In the genomic region with DNA sequence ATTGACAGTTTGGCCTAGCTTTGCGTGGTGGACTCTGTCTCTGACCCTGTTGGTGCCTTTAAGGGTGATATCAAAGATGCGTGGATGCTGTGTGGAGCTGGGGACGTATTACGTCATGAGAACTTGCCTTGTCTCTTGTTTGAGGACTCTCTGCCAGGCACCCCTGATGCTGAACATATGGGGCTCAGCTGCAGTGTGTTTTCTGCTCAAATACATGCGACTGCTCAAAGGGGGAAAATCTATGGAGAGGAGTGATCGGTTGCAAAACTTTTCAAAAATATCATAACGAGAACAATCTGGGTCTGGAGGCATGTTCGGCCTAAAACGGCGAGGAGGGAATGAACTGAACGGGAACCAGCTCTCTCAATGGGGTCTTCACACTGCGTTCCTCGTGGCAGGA, we compare ENCODE assay signal across 31 mouse cellular contexts.
DNase-seq lines count a peak whose midpoint lies in the region; ATAC-seq lines count a peak whose summit lies in the region.
"Had no signal": no experiment of that assay in that cellular context is flagged by ENCODE, and none has a peak within 500 bp of the region (broad histone marks: within the 10 kb centered on the region; RNA-seq: fewer than 3 reads in every experiment).

No protein-coding gene starts in this region.

- H3K36me3 ChIP-seq in embryonic facial prominence, embryonic 11.5 days (replicated peaks; ENCODE audit: control insufficient read depth, insufficient read depth, low read depth, low read length): no peaks in the 10 kb centered on the region
- no peaks in the 10 kb centered on the region for H3K36me3 ChIP-seq in embryonic facial prominence, embryonic 10.5 days (replicated peaks)
- H3K36me3 ChIP-seq in kidney, embryonic 14.5 days (ENCODE audit: control insufficient read depth, insufficient read depth, low read length): no peaks in the 10 kb centered on the region
- no peaks in the 10 kb centered on the region for H3K36me3 ChIP-seq in midbrain, embryonic 11.5 days (ENCODE audit: control insufficient read depth, insufficient read depth, low read length)
- H3K36me3 ChIP-seq: forebrain, embryonic 10.5 days; heart, embryonic 12.5 days; liver, embryonic 15.5 days; midbrain, embryonic 10.5 days; stomach, embryonic 15.5 days had no signal

- H3K27me3 ChIP-seq in embryonic facial prominence, embryonic 11.5 days (ENCODE audit: control insufficient read depth, insufficient read depth, low read length): no peaks in the 10 kb centered on the region
- H3K27me3 ChIP-seq in embryonic facial prominence, embryonic 10.5 days (replicated peaks; ENCODE audit: low read depth, poor library complexity, severe bottlenecking): no peaks in the 10 kb centered on the region
- H3K27me3 ChIP-seq in kidney, embryonic 14.5 days (ENCODE audit: control insufficient read depth, insufficient read depth, low read length): no peaks in the 10 kb centered on the region
- no peaks in the 10 kb centered on the region for H3K27me3 ChIP-seq in midbrain, embryonic 11.5 days (ENCODE audit: control insufficient read depth, insufficient read depth, low read length)
- H3K27me3 ChIP-seq: CH12.LX; heart, embryonic 12.5 days; liver, embryonic 15.5 days; stomach, embryonic 15.5 days had no signal

- H3K4me2 ChIP-seq in embryonic facial prominence, embryonic 11.5 days (ENCODE audit: low read depth, low read length): no peak overlapping the region
- no peak overlapping the region for H3K4me2 ChIP-seq in kidney, embryonic 14.5 days (replicated peaks; ENCODE audit: low read depth, low read length)
- H3K4me2 ChIP-seq in midbrain, embryonic 11.5 days: no peak overlapping the region
- H3K4me2 ChIP-seq: heart, embryonic 12.5 days; hindbrain, embryonic 14.5 days; liver, embryonic 15.5 days; lung, embryonic 14.5 days; stomach, embryonic 15.5 days had no signal

- H3K9me3 ChIP-seq in embryonic facial prominence, embryonic 11.5 days (replicated peaks; ENCODE audit: control insufficient read depth, low read length): no peaks in the 10 kb centered on the region
- H3K9me3 ChIP-seq in embryonic facial prominence, embryonic 10.5 days: no peaks in the 10 kb centered on the region
- 0 out of 2 replicates have a peak, but pooled peaks cover 3% of the 10 kb centered on the region for H3K9me3 ChIP-seq in kidney, embryonic 14.5 days (ENCODE audit: control insufficient read depth, low read length)
- no peaks in the 10 kb centered on the region for H3K9me3 ChIP-seq in midbrain, embryonic 11.5 days (ENCODE audit: control insufficient read depth, low read length)
- H3K9me3 ChIP-seq: forebrain, embryonic 10.5 days; liver, embryonic 15.5 days; stomach, embryonic 15.5 days had no signal

- H3K4me1 ChIP-seq in embryonic facial prominence, embryonic 11.5 days (ENCODE audit: control insufficient read depth, insufficient read depth, low read length): no peaks in the 10 kb centered on the region
- H3K4me1 ChIP-seq in embryonic facial prominence, embryonic 10.5 days: no peaks in the 10 kb centered on the region
- no peaks in the 10 kb centered on the region for H3K4me1 ChIP-seq in kidney, embryonic 14.5 days (ENCODE audit: control insufficient read depth, insufficient read depth, low read length)
- no peaks in the 10 kb centered on the region for H3K4me1 ChIP-seq in midbrain, embryonic 11.5 days (ENCODE audit: control insufficient read depth, insufficient read depth, low read length)
- H3K4me1 ChIP-seq: forebrain, embryonic 10.5 days; heart, embryonic 12.5 days; liver, embryonic 15.5 days; midbrain, embryonic 10.5 days; stomach, embryonic 15.5 days had no signal

- peak; percentile 13 for DNase-seq in embryonic facial prominence, embryonic 11.5 days (ENCODE audit: low spot score)
- no peak for DNase-seq in embryonic facial prominence, embryonic 10.5 days (ENCODE audit: low spot score)
- no peak for DNase-seq in kidney, postnatal 14 days
- DNase-seq in brain, adult 2 months (ENCODE audit: low read depth, low spot score): peak; percentile 20
- DNase-seq in layer of hippocampus, adult 9-11 months: peak; percentile 34
- no peak for DNase-seq in midbrain, embryonic 11.5 days (ENCODE audit: low spot score, missing footprints)
- no peak for DNase-seq in retina, postnatal 1 day
- DNase-seq: adrenal gland, adult 2 months; adrenal gland, postnatal 36 days; cerebellum, adult 9-10 months; cerebellum, postnatal 36 days; gastrocnemius, adult 2 months; gastrocnemius, postnatal 36 days; heart, adult 18-20 months; kidney, adult 9 months; kidney, postnatal 25 days; left cerebral cortex, postnatal 4 days; lung, embryonic 14.5 days; right cerebral cortex, postnatal 14 days; thymus, adult 18-20 months; thymus, postnatal 25 days had no signal

- 0 out of 2 replicates have a peak overlapping the region, but pooled peaks have one; percentile 14 for H3K27ac ChIP-seq in embryonic facial prominence, embryonic 11.5 days (replicated peaks; ENCODE audit: low read depth, low read length)
- H3K27ac ChIP-seq in embryonic facial prominence, embryonic 10.5 days (replicated peaks): no peak overlapping the region
- H3K27ac ChIP-seq in kidney, embryonic 14.5 days (ENCODE audit: low read depth, low read length): peak overlapping the region; percentile 37; the same call in 1 of the 2 replicates
- H3K27ac ChIP-seq in midbrain, embryonic 11.5 days (ENCODE audit: low read depth, low read length): no peak overlapping the region
- H3K27ac ChIP-seq: forebrain, embryonic 10.5 days; gastrocnemius, adult 2 months; hindbrain, embryonic 14.5 days; liver, embryonic 15.5 days; midbrain, embryonic 10.5 days; stomach, embryonic 15.5 days had no signal

- no peak for ATAC-seq in embryonic facial prominence, embryonic 11.5 days (replicated peaks; ENCODE audit: insufficient number of reproducible peaks, low FRiP score, low TSS enrichment, low read depth)
- no peak for ATAC-seq in kidney, embryonic 14.5 days (ENCODE audit: low FRiP score, low TSS enrichment)
- no peak for ATAC-seq in midbrain, embryonic 11.5 days (ENCODE audit: low FRiP score)
- ATAC-seq: activated CD4-positive, CD25-positive, alpha-beta regulatory T cell, adult 4 months; intestine, postnatal 0 days had no signal

- 66% methylated on average over 13 of the region's 13 CpGs for WGBS in embryonic facial prominence, embryonic 11.5 days
- WGBS in embryonic facial prominence, embryonic 10.5 days: 78% methylated on average over 13 of the region's 13 CpGs
- WGBS in kidney, embryonic 14.5 days: 78% methylated on average over 13 of the region's 13 CpGs
- 81% methylated on average over 13 of the region's 13 CpGs for WGBS in midbrain, embryonic 11.5 days

- no peak overlapping the region for H3K9ac ChIP-seq in embryonic facial prominence, embryonic 11.5 days (replicated peaks; ENCODE audit: low read length)
- H3K9ac ChIP-seq in kidney, embryonic 14.5 days (ENCODE audit: low read depth, low read length): no peak overlapping the region
- no peak overlapping the region for H3K9ac ChIP-seq in midbrain, embryonic 11.5 days (ENCODE audit: low read length)
- H3K9ac ChIP-seq: heart, embryonic 12.5 days; hindbrain, embryonic 14.5 days; liver, embryonic 15.5 days; lung, embryonic 14.5 days; stomach, embryonic 15.5 days had no signal

- H3K4me3 ChIP-seq in embryonic facial prominence, embryonic 11.5 days (ENCODE audit: low read depth, low read length): no peak overlapping the region
- no peak overlapping the region for H3K4me3 ChIP-seq in embryonic facial prominence, embryonic 10.5 days
- H3K4me3 ChIP-seq in kidney, embryonic 14.5 days (ENCODE audit: low read length): no peak overlapping the region
- no peak overlapping the region for H3K4me3 ChIP-seq in midbrain, embryonic 11.5 days (ENCODE audit: low read depth, low read length)
- H3K4me3 ChIP-seq: forebrain, embryonic 10.5 days; gastrocnemius, adult 2 months; heart, embryonic 12.5 days; liver, embryonic 15.5 days; midbrain, embryonic 10.5 days; stomach, embryonic 15.5 days had no signal

Comparison
In these comparisons a context has a peak if more than half of its experiments do, and no peak if none do; other contexts are left out.
1. DNase-seq: peak in embryonic facial prominence, embryonic 11.5 days (single experiment), brain, adult 2 months (single experiment) and layer of hippocampus, adult 9-11 months (single experiment); none in embryonic facial prominence, embryonic 10.5 days (single experiment), kidney, postnatal 14 days (single experiment), midbrain, embryonic 11.5 days (single experiment) and retina, postnatal 1 day (single experiment).
2. H3K27ac ChIP-seq: peak in embryonic facial prominence, embryonic 11.5 days (single experiment) and kidney, embryonic 14.5 days (single experiment); none in embryonic facial prominence, embryonic 10.5 days (single experiment) and midbrain, embryonic 11.5 days (single experiment).